Mouse (Mus musculus) urinary bladder, postnatal 25 days (tissue): ENCODE measurements around the gene Nxf1.

Source experiments
- DNase-seq: peaks from one replicate; pipeline ENCODE4 v3.0.0; 2022; ENCODE audit warnings: low spot score

The Nxf1 gene

GRCm38 (mm10) chr19:8770567-8771270 is 13.8 kb downstream of the Nxf1 start, which contains the start of gene Tmem223:
Gene Tmem223, plus strand, starts transcription at chr19:8770996.
- peak; percentile 77 for DNase-seq

- no peak for DNase-seq
Observed at GRCm38 (mm10) chr19:8772996-8773395, 16.1 kb downstream of the Nxf1 start.

GRCm38 (mm10) chr19:8773409-8773808 is 16.5 kb downstream of the Nxf1 start:
- no peak for DNase-seq

GRCm38 (mm10) chr19:8774086-8774835 is 17.4 kb downstream of the Nxf1 start, which contains the start of gene Tmem179b:
Gene Tmem179b, minus strand, starts transcription at chr19:8774467.
- DNase-seq = peak; percentile 98

GRCm38 (mm10) chr19:8774951-8775421 is 18.1 kb downstream of the Nxf1 start:
- DNase-seq = peak; percentile 27

- peak; percentile 76 for DNase-seq
Observed at GRCm38 (mm10) chr19:8786008-8786781, 29.3 kb downstream of the Nxf1 start, which contains the start of gene Taf6l. Gene Taf6l, minus strand, starts transcription at chr19:8786417.

- DNase-seq = no peak
Observed at GRCm38 (mm10) chr19:8788521-8788920, 31.6 kb downstream of the Nxf1 start.

GRCm38 (mm10) chr19:8789171-8789570 is 32.3 kb downstream of the Nxf1 start:
- no peak for DNase-seq

GRCm38 (mm10) chr19:8790171-8790570 is 33.3 kb downstream of the Nxf1 start:
- DNase-seq = no peak

- DNase-seq = peak; percentile 85
Observed at GRCm38 (mm10) chr19:8798264-8798946, 41.5 kb downstream of the Nxf1 start, which contains the start of gene Polr2g. Gene Polr2g, minus strand, starts transcription at chr19:8798577.

GRCm38 (mm10) chr19:8798947-8799315 is 42.1 kb downstream of the Nxf1 start:
- no peak for DNase-seq

GRCm38 (mm10) chr19:8802130-8802821 is 45.4 kb downstream of the Nxf1 start, which contains the start of gene Zbtb3:
Gene Zbtb3, plus strand, starts transcription at chr19:8802555.
- DNase-seq = peak; percentile 73

- no peak for DNase-seq
Observed at GRCm38 (mm10) chr19:8803204-8803780, 46.4 kb downstream of the Nxf1 start.

GRCm38 (mm10) chr19:8803879-8804660 is 47.2 kb downstream of the Nxf1 start:
- DNase-seq = no peak

GRCm38 (mm10) chr19:8806810-8807209 is 49.9 kb downstream of the Nxf1 start:
- no peak for DNase-seq

- no peak for DNase-seq
Observed at GRCm38 (mm10) chr19:8815812-8816211, 58.9 kb downstream of the Nxf1 start.

GRCm38 (mm10) chr19:8817001-8817400 is 60.1 kb downstream of the Nxf1 start:
- no peak for DNase-seq

GRCm38 (mm10) chr19:8818301-8818798 is 61.5 kb downstream of the Nxf1 start:
- no peak for DNase-seq

GRCm38 (mm10) chr19:8818801-8819595 is 62.1 kb downstream of the Nxf1 start, which contains the start of gene Ttc9c:
Gene Ttc9c, minus strand, starts transcription at chr19:8819333.
- DNase-seq = peak; percentile 80
